In genomic region chr11:102319941-102320685, GRCm38 (mm10) we compare ENCODE assay signal across 8 mouse cellular contexts. TPM values are rescaled to one million over a fixed set of nuclear protein-coding genes. Genes with fewer than 3 reads are reported as not detected.
DNase-seq lines count a peak whose midpoint lies in the region; ATAC-seq and TF ChIP-seq lines count a peak whose summit lies in the region.

No protein-coding gene starts in this region.

- peak; percentile 52; the same call in 1 of the 2 replicates for TF ChIP-seq POLR2A in brain, embryonic 14.5 days (IDR thresholded peaks at IDR 0.05; ENCODE audit: borderline replicate concordance, extremely low read depth, insufficient read depth, insufficient read length, poor library complexity, severe bottlenecking)

- peak overlapping the region; percentile 13 for H3ac ChIP-seq in C2C12 (ENCODE audit: control insufficient read depth, insufficient read length, low read depth)

- peak; percentile 55 for ATAC-seq in erythroblast, adult 5-6 weeks (replicated peaks; ENCODE audit: low FRiP score, poor library complexity, severe bottlenecking)
- ATAC-seq in heart, embryonic 11.5 days (replicated peaks; ENCODE audit: insufficient number of reproducible peaks, low FRiP score, low TSS enrichment) = no peak
- no peak for ATAC-seq in kidney, embryonic 15.5 days (replicated peaks; ENCODE audit: low FRiP score)
- no peak for ATAC-seq in limb, embryonic 15.5 days (ENCODE audit: insufficient number of reproducible peaks, low FRiP score, low TSS enrichment, low read depth)
- ATAC-seq in midbrain, embryonic 16.5 days = peak; percentile 55

- WGBS in heart, embryonic 11.5 days (ENCODE audit: insufficient replicate concordance) = 1% methylated on average over 38 of the region's 38 CpGs
- under 1% methylated on average over 38 of the region's 38 CpGs for WGBS in kidney, embryonic 15.5 days
- under 1% methylated on average over 38 of the region's 38 CpGs for WGBS in limb, embryonic 15.5 days
- WGBS in midbrain, embryonic 16.5 days = under 1% methylated on average over 38 of the region's 38 CpGs

- H3K9ac ChIP-seq in heart, embryonic 11.5 days (ENCODE audit: low read depth, low read length) = peak overlapping the region; percentile 100
- H3K9ac ChIP-seq in kidney, embryonic 15.5 days = peak overlapping the region; percentile 100
- peak overlapping the region; percentile 99 for H3K9ac ChIP-seq in limb, embryonic 15.5 days
- peak overlapping the region; percentile 99 for H3K9ac ChIP-seq in midbrain, embryonic 16.5 days (ENCODE audit: low read depth, low read length)

- H3K4me2 ChIP-seq in heart, embryonic 11.5 days = peak overlapping the region; percentile 75
- peak overlapping the region; percentile 89 for H3K4me2 ChIP-seq in kidney, embryonic 15.5 days
- H3K4me2 ChIP-seq in limb, embryonic 15.5 days = peak overlapping the region; percentile 73
- H3K4me2 ChIP-seq in midbrain, embryonic 16.5 days (ENCODE audit: low read length) = peak overlapping the region; percentile 78

- H3K4me3 ChIP-seq in C2C12 (ENCODE audit: insufficient read depth, poor library complexity, severe bottlenecking) = peak overlapping the region; percentile 78
- H3K4me3 ChIP-seq in heart, embryonic 11.5 days (ENCODE audit: low read depth, low read length) = peak overlapping the region; percentile 100
- H3K4me3 ChIP-seq in kidney, embryonic 15.5 days (replicated peaks) = peak overlapping the region; percentile 100
- peak overlapping the region; percentile 99 for H3K4me3 ChIP-seq in limb, embryonic 15.5 days
- peak overlapping the region; percentile 92 for H3K4me3 ChIP-seq in midbrain, embryonic 16.5 days (ENCODE audit: low read depth, low read length)

- peak; percentile 98 for DNase-seq in brain, embryonic 14.5 days (ENCODE audit: low read depth)
- DNase-seq in spleen, postnatal 10 days (ENCODE audit: low spot score in 2 of 2) = peak; percentile 74 to 82

- peaks cover 39% of the 10 kb centered on the region for H3K79me2 ChIP-seq in C2C12 (ENCODE audit: control insufficient read depth, insufficient read depth)

- H3K27me3 ChIP-seq in C2C12 (ENCODE audit: control insufficient read depth, insufficient read depth, insufficient read length) = peaks cover 6% of the 10 kb centered on the region
- no peaks in the 10 kb centered on the region; the same call in 1 of the 2 replicates for H3K27me3 ChIP-seq in heart, embryonic 11.5 days (ENCODE audit: control insufficient read depth, insufficient read depth, low read length)
- H3K27me3 ChIP-seq in kidney, embryonic 15.5 days = no peaks in the 10 kb centered on the region
- no peaks in the 10 kb centered on the region for H3K27me3 ChIP-seq in limb, embryonic 15.5 days
- H3K27me3 ChIP-seq in midbrain, embryonic 16.5 days (ENCODE audit: control insufficient read depth, insufficient read depth, low read depth, low read length) = no peaks in the 10 kb centered on the region

- peaks cover 9% of the 10 kb centered on the region for H3K36me3 ChIP-seq in C2C12 (ENCODE audit: control insufficient read depth, insufficient read depth)
- peaks cover 2% of the 10 kb centered on the region; the same call in 1 of the 2 replicates for H3K36me3 ChIP-seq in heart, embryonic 11.5 days (ENCODE audit: control insufficient read depth, insufficient read depth, low read length)
- H3K36me3 ChIP-seq in kidney, embryonic 15.5 days = peaks cover 7% of the 10 kb centered on the region
- peaks cover 5% of the 10 kb centered on the region for H3K36me3 ChIP-seq in limb, embryonic 15.5 days
- H3K36me3 ChIP-seq in midbrain, embryonic 16.5 days (ENCODE audit: control insufficient read depth, insufficient read depth, low read length) = no peaks in the 10 kb centered on the region

- peak overlapping the region; percentile 99 for H3K27ac ChIP-seq in heart, embryonic 11.5 days (ENCODE audit: low read depth, low read length)
- peak overlapping the region; percentile 99 for H3K27ac ChIP-seq in kidney, embryonic 15.5 days
- H3K27ac ChIP-seq in limb, embryonic 15.5 days = peak overlapping the region; percentile 99
- peak overlapping the region; percentile 98 for H3K27ac ChIP-seq in midbrain, embryonic 16.5 days (ENCODE audit: low read length)

- H3K4me1 ChIP-seq in heart, embryonic 11.5 days (ENCODE audit: control insufficient read depth, insufficient read depth, low read length) = peaks cover 17% of the 10 kb centered on the region
- H3K4me1 ChIP-seq in kidney, embryonic 15.5 days = peaks cover 23% of the 10 kb centered on the region
- peaks cover 23% of the 10 kb centered on the region for H3K4me1 ChIP-seq in limb, embryonic 15.5 days
- peaks cover 19% of the 10 kb centered on the region for H3K4me1 ChIP-seq in midbrain, embryonic 16.5 days (ENCODE audit: control insufficient read depth, insufficient read depth, low read length)

- no peak for TF ChIP-seq CTCF in C2C12 (IDR thresholded peaks at IDR 0.05; ENCODE audit: control insufficient read depth, insufficient read depth, insufficient read length)
- no peak for TF ChIP-seq CTCF in brain, embryonic 14.5 days (IDR thresholded peaks at IDR 0.05; ENCODE audit: borderline replicate concordance, extremely low read depth, insufficient read depth, insufficient read length)

- H3K9me3 ChIP-seq in heart, embryonic 11.5 days (replicated peaks; ENCODE audit: control insufficient read depth, low read length) = no peaks in the 10 kb centered on the region
- H3K9me3 ChIP-seq in kidney, embryonic 15.5 days (replicated peaks) = no peaks in the 10 kb centered on the region
- no peaks in the 10 kb centered on the region for H3K9me3 ChIP-seq in limb, embryonic 15.5 days
- H3K9me3 ChIP-seq in midbrain, embryonic 16.5 days (replicated peaks; ENCODE audit: control insufficient read depth, low read length, poor library complexity, severe bottlenecking) = no peaks in the 10 kb centered on the region

- peaks cover 20% of the 10 kb centered on the region for H3K79me3 ChIP-seq in C2C12 (ENCODE audit: low read depth)

TF ChIP-seq in C2C12, 6 proteins besides CTCF, POLR2A, EP300 and RAD21 (continues in another document):
- TF ChIP-seq MAX (IDR thresholded peaks at IDR 0.05) = no peak
- TF ChIP-seq USF1 (IDR thresholded peaks at IDR 0.05; ENCODE audit: low read depth) = no peak
- no peak for TF ChIP-seq CEBPB (IDR thresholded peaks at IDR 0.05; ENCODE audit: low read depth)

RNA-seq across cellular contexts. Expression of gene Ubtf, which starts 0.6 kb away (rescaled TPM):
- 70.2 TPM for polyA plus RNA-seq in C2C12 (2012; fragmentation: generic; extraction: Trizol)
- polyA plus RNA-seq in brain, embryonic 14.5 days (2012; rRNA removed) = 57.7 and 80.5 TPM in 2 replicates
- total RNA-seq in erythroblast, adult 5-6 weeks (2015; ENCODE audit: low replicate concordance) = 19.0 and 22.8 TPM in 2 replicates
- total RNA-seq in erythroblast, adult 5-6 weeks (2017; ENCODE audit: low replicate concordance) = 119 and 258 TPM in 2 replicates
- 52.4 and 56.4 TPM in 2 replicates for polyA plus RNA-seq in heart, embryonic 11.5 days (2014; fragmentation: Nextera tagmentation; extraction: Ambion mirVana)
- polyA plus RNA-seq in kidney, embryonic 15.5 days (2015; fragmentation: Nextera tagmentation; extraction: Ambion mirVana) = 95.3 and 100 TPM in 2 replicates
- 76.0 and 85.7 TPM in 2 replicates for polyA plus RNA-seq in limb, embryonic 15.5 days (2015; fragmentation: Nextera tagmentation; extraction: Ambion mirVana)
- polyA plus RNA-seq in midbrain, embryonic 16.5 days (2015; fragmentation: Nextera tagmentation; extraction: Ambion mirVana) = 70.1 and 85.2 TPM in 2 replicates

RNA-seq across cellular contexts. Expression of gene Atxn7l3, which starts 23.7 kb away (rescaled TPM):
- polyA plus RNA-seq in C2C12 (2012; fragmentation: generic; extraction: Trizol) = 33.9 TPM
- polyA plus RNA-seq in brain, embryonic 14.5 days (2012; rRNA removed) = 116 and 130 TPM in 2 replicates
- 6.3 and 10.4 TPM in 2 replicates for total RNA-seq in erythroblast, adult 5-6 weeks (2015; ENCODE audit: low replicate concordance)
- 5.7 and 9.3 TPM in 2 replicates for total RNA-seq in erythroblast, adult 5-6 weeks (2017; ENCODE audit: low replicate concordance)
- 9.9 and 12.0 TPM in 2 replicates for polyA plus RNA-seq in heart, embryonic 11.5 days (2014; fragmentation: Nextera tagmentation; extraction: Ambion mirVana)
- 12.3 and 14.0 TPM in 2 replicates for polyA plus RNA-seq in kidney, embryonic 15.5 days (2015; fragmentation: Nextera tagmentation; extraction: Ambion mirVana)
- 15.0 and 18.0 TPM in 2 replicates for polyA plus RNA-seq in limb, embryonic 15.5 days (2015; fragmentation: Nextera tagmentation; extraction: Ambion mirVana)
- polyA plus RNA-seq in midbrain, embryonic 16.5 days (2015; fragmentation: Nextera tagmentation; extraction: Ambion mirVana) = 28.3 and 28.9 TPM in 2 replicates

RNA-seq across cellular contexts. Expression of gene Tmub2, which starts 35.4 kb away (rescaled TPM):
- 25.2 TPM for polyA plus RNA-seq in C2C12 (2012; fragmentation: generic; extraction: Trizol)
- polyA plus RNA-seq in brain, embryonic 14.5 days (2012; rRNA removed) = 74.7 and 88.3 TPM in 2 replicates
- 15.9 and 17.1 TPM in 2 replicates for total RNA-seq in erythroblast, adult 5-6 weeks (2015; ENCODE audit: low replicate concordance)
- total RNA-seq in erythroblast, adult 5-6 weeks (2017; ENCODE audit: low replicate concordance) = 17.0 and 28.0 TPM in 2 replicates
- polyA plus RNA-seq in heart, embryonic 11.5 days (2014; fragmentation: Nextera tagmentation; extraction: Ambion mirVana) = 40.1 and 40.5 TPM in 2 replicates
- polyA plus RNA-seq in kidney, embryonic 15.5 days (2015; fragmentation: Nextera tagmentation; extraction: Ambion mirVana) = 48.9 and 57.9 TPM in 2 replicates
- 53.4 and 53.9 TPM in 2 replicates for polyA plus RNA-seq in limb, embryonic 15.5 days (2015; fragmentation: Nextera tagmentation; extraction: Ambion mirVana)
- 72.8 and 78.5 TPM in 2 replicates for polyA plus RNA-seq in midbrain, embryonic 16.5 days (2015; fragmentation: Nextera tagmentation; extraction: Ambion mirVana)

RNA-seq across cellular contexts. Expression of gene Slc4a1, which starts 45.9 kb away (rescaled TPM):
- polyA plus RNA-seq in C2C12 (2012; fragmentation: generic; extraction: Trizol) = not detected
- polyA plus RNA-seq in brain, embryonic 14.5 days (2012; rRNA removed) = 1.3 and 2.6 TPM in 2 replicates
- 4,977 and 5,433 TPM in 2 replicates for total RNA-seq in erythroblast, adult 5-6 weeks (2015; ENCODE audit: low replicate concordance)
- total RNA-seq in erythroblast, adult 5-6 weeks (2017; ENCODE audit: low replicate concordance) = 6,454 and 7,565 TPM in 2 replicates
- polyA plus RNA-seq in heart, embryonic 11.5 days (2014; fragmentation: Nextera tagmentation; extraction: Ambion mirVana) = 102 and 112 TPM in 2 replicates
- polyA plus RNA-seq in kidney, embryonic 15.5 days (2015; fragmentation: Nextera tagmentation; extraction: Ambion mirVana) = 12.8 and 20.2 TPM in 2 replicates
- polyA plus RNA-seq in limb, embryonic 15.5 days (2015; fragmentation: Nextera tagmentation; extraction: Ambion mirVana) = 5.9 and 10.4 TPM in 2 replicates
- 2.3 and 3.5 TPM in 2 replicates for polyA plus RNA-seq in midbrain, embryonic 16.5 days (2015; fragmentation: Nextera tagmentation; extraction: Ambion mirVana)

RNA-seq across cellular contexts. Expression of gene Asb16, which starts 51.6 kb away (rescaled TPM):
- not detected for polyA plus RNA-seq in C2C12 (2012; fragmentation: generic; extraction: Trizol)
- polyA plus RNA-seq in brain, embryonic 14.5 days (2012; rRNA removed) = 0.25 and 0.56 TPM in 2 replicates
- not detected in 2 replicates for total RNA-seq in erythroblast, adult 5-6 weeks (2015; ENCODE audit: low replicate concordance)
- not detected in 2 replicates for total RNA-seq in erythroblast, adult 5-6 weeks (2017; ENCODE audit: low replicate concordance)
- 0.23 TPM in 1 of 2 replicates, not detected in the other for polyA plus RNA-seq in heart, embryonic 11.5 days (2014; fragmentation: Nextera tagmentation; extraction: Ambion mirVana)
- 0.10 and 0.13 TPM in 2 replicates for polyA plus RNA-seq in kidney, embryonic 15.5 days (2015; fragmentation: Nextera tagmentation; extraction: Ambion mirVana)
- polyA plus RNA-seq in limb, embryonic 15.5 days (2015; fragmentation: Nextera tagmentation; extraction: Ambion mirVana) = 0.20 and 0.24 TPM in 2 replicates
- polyA plus RNA-seq in midbrain, embryonic 16.5 days (2015; fragmentation: Nextera tagmentation; extraction: Ambion mirVana) = 0.07 and 0.10 TPM in 2 replicates

Comparison
In these comparisons a context has a peak if more than half of its experiments do, and no peak if none do; other contexts are left out.
1. ATAC-seq: peak in erythroblast, adult 5-6 weeks (single experiment) and midbrain, embryonic 16.5 days (single experiment); none in heart, embryonic 11.5 days (single experiment), kidney, embryonic 15.5 days (single experiment) and limb, embryonic 15.5 days (single experiment).
2. Peak in every context shown above with its lines, with median percentiles within 50 percentile points of each other: H3K4me3 ChIP-seq, H3K27ac ChIP-seq, H3K4me2 ChIP-seq and H3K9ac ChIP-seq.